Mouse (Mus musculus): ENCODE results near the gene Gm8909. TPM values are rescaled to one million over a fixed set of nuclear protein-coding genes. Genes with fewer than 3 reads are reported as not detected.
A peak's percentile ranks its signal among the peaks of the same experiment; 100 is the strongest.
"Not testable (repeated sequence)": the region's sequence is repeated elsewhere in the genome, so short reads cannot be mapped to it uniquely, and the experiment has no call there.

Gene Gm8909
- polyA plus RNA-seq, 1 experiment from 2014 or later: 1.2 TPM

- 61% methylated on average over 12 of the region's 13 CpGs for WGBS
- not testable (repeated sequence) for H3K4me3 ChIP-seq (replicated peaks); H3K9me3 ChIP-seq; H3K4me2 ChIP-seq (replicated peaks); H3K9ac ChIP-seq; H3K36me3 ChIP-seq; H3K27ac ChIP-seq; H3K27me3 ChIP-seq (replicated peaks); H3K4me1 ChIP-seq (replicated peaks)
- peak; percentile 19; the same call in 1 of the 2 replicates for ATAC-seq
These were observed 39.8 kb downstream of the Gm8909 start for GRCm38 (mm10) chr17:36128525-36128924.

GRCm38 (mm10) chr17:36124111-36124510 is 44.2 kb downstream of the Gm8909 start:
- H3K27me3 ChIP-seq (replicated peaks); H3K27ac ChIP-seq; H3K9me3 ChIP-seq; H3K4me2 ChIP-seq (replicated peaks); H3K4me1 ChIP-seq (replicated peaks); ATAC-seq; H3K36me3 ChIP-seq; H3K9ac ChIP-seq; H3K4me3 ChIP-seq (replicated peaks): not testable (repeated sequence)
- 73% methylated on average over 3 of the region's 3 CpGs for WGBS

DNA sequence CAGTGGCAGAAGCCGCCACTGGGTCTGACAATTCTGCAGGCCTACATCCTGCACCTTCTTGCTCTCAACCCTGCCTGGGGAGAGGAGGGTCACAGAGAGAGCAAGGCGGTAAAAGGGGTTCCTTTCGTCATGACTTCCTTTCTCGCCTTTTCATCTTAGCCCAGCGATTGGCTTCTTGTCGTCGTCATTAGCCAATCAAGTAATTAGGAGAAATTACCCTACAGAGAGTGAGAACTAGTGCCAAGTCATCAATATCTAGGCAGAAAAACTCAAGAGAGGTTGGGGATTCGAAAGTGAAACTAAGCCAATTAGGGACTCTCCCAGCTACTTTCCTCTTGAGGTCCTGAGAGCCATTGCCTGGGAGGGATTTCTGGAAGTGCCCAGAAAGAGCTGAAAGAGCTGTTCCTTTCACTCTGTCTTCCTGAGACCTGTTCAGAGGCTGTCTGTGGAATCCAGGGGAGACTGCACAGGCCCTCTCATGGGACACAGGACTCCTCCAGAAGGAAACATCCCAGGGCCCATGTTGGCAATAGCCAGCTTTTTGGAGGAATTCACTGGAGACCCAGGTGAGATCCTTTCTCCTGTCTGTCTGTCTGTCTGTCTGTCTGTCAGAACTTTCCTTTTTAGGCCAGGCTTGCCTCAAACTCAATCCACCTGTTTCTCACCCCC is 46.9 kb downstream of the Gm8909 start, which contains the start of gene Gm19684:
Gene Gm19684 (plus strand): TSS at position 327 of the 669 bp plus-strand sequence.
- peak; percentile 86 for ATAC-seq
- not testable (repeated sequence) for H3K36me3 ChIP-seq; H3K9ac ChIP-seq; H3K9me3 ChIP-seq; H3K27ac ChIP-seq; H3K4me1 ChIP-seq (replicated peaks)
- peaks cover 14% of the 10 kb centered on the region for H3K27me3 ChIP-seq (replicated peaks)
- peak within 1 kb of the TSS; percentile 50 for H3K4me2 ChIP-seq (replicated peaks)
- 0 out of 2 replicates have a peak within 1 kb of the TSS, but pooled peaks have one; percentile 6 for H3K4me3 ChIP-seq (replicated peaks)
- WGBS: 4% methylated on average over 8 of the region's 8 CpGs

DNA sequence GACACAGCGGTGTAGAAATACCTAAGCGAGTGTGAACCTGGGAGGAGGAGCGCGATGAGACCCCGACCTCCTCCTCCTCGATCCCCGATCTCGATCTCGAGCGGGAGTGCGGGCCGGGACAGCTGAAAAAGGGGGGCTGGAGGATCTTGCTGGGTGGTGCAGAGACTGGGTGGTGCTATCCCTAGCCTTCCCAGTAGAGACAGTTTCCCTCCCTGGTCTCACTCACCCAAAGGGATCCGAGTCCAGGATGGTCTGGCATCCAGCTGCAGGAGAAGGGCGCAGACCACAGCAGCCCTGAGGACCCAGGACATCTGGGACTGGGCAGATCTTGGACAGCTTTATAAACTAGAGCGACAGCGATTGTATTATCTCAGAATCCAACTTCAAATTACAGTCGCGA is 47.5 kb downstream of the Gm8909 start:
- WGBS: 24% methylated on average over 18 of the region's 18 CpGs

GRCm38 (mm10) chr17:36116545-36116944 is 51.8 kb downstream of the Gm8909 start:
- 33% methylated on average over 3 of the region's 3 CpGs for WGBS
- H3K27ac ChIP-seq; H3K9ac ChIP-seq; H3K36me3 ChIP-seq; ATAC-seq; H3K4me3 ChIP-seq (replicated peaks); H3K9me3 ChIP-seq; H3K4me1 ChIP-seq (replicated peaks); H3K4me2 ChIP-seq (replicated peaks): not testable (repeated sequence)
- peaks cover 16% of the 10 kb centered on the region for H3K27me3 ChIP-seq (replicated peaks)

More for the DNA sequence above, 47.5 kb downstream of the Gm8909 start:
- not testable (repeated sequence) for H3K4me1 ChIP-seq (replicated peaks); H3K9ac ChIP-seq; H3K36me3 ChIP-seq; H3K27ac ChIP-seq; H3K9me3 ChIP-seq
- ATAC-seq: peak; percentile 53; the same call in 1 of the 2 replicates
- Histone ChIP-seq H3K27me3 (replicated peaks) (peaks cover 14% of the 10 kb centered on the region), H3K4me3 (replicated peaks) (0 out of 2 replicates have a peak overlapping the region, but pooled peaks have one; percentile 1), H3K4me2 (replicated peaks) (peak overlapping the region; percentile 50)

Other genes with a start within 250 kb of the Gm8909 start
- gene Abcf1, start 198.8 kb downstream of the Gm8909 start, polyA plus RNA-seq (2015; fragmentation: Nextera tagmentation; extraction: Ambion mirVana): 91.6 and 99.9 TPM in 2 replicates
- gene Gnl1, start 188.7 kb downstream of the Gm8909 start, polyA plus RNA-seq (2015; fragmentation: Nextera tagmentation; extraction: Ambion mirVana): 37.5 and 39.9 TPM in 2 replicates
- 24.5 and 25.7 TPM in 2 replicates for gene Prr3, start 188.3 kb downstream of the Gm8909 start, polyA plus RNA-seq (2015; fragmentation: Nextera tagmentation; extraction: Ambion mirVana)
- 2.0 and 2.8 TPM in 2 replicates for gene H2-T24, start 148.0 kb downstream of the Gm8909 start, polyA plus RNA-seq (2015; fragmentation: Nextera tagmentation; extraction: Ambion mirVana)
- 9.3 and 14.2 TPM in 2 replicates for gene H2-T23, start 135.7 kb downstream of the Gm8909 start, polyA plus RNA-seq (2015; fragmentation: Nextera tagmentation; extraction: Ambion mirVana)
- gene H2-T22, start 125.8 kb downstream of the Gm8909 start, polyA plus RNA-seq (2015; fragmentation: Nextera tagmentation; extraction: Ambion mirVana): 13.3 and 13.9 TPM in 2 replicates
- 0.11 and 0.25 TPM in 2 replicates for gene Gm6034, start 125.6 kb downstream of the Gm8909 start, polyA plus RNA-seq (2015; fragmentation: Nextera tagmentation; extraction: Ambion mirVana)
- 3.3 and 3.5 TPM in 2 replicates for gene Gm11127, start 110.2 kb downstream of the Gm8909 start, polyA plus RNA-seq (2015; fragmentation: Nextera tagmentation; extraction: Ambion mirVana)
- gene Gm19684, start 46.9 kb downstream of the Gm8909 start, polyA plus RNA-seq (2015; fragmentation: Nextera tagmentation; extraction: Ambion mirVana): 0.11 TPM in 2 replicates
- gene Gm7030, start 39.1 kb downstream of the Gm8909 start, polyA plus RNA-seq (2015; fragmentation: Nextera tagmentation; extraction: Ambion mirVana): 1.4 and 1.5 TPM in 2 replicates
- gene H2-T3, start 21.8 kb upstream of the Gm8909 start, polyA plus RNA-seq (2015; fragmentation: Nextera tagmentation; extraction: Ambion mirVana): 24.3 and 30.1 TPM in 2 replicates
- gene Rpp21, start 89.5 kb upstream of the Gm8909 start, polyA plus RNA-seq (2015; fragmentation: Nextera tagmentation; extraction: Ambion mirVana): 124 and 141 TPM in 2 replicates
- 12.5 and 13.6 TPM in 2 replicates for gene Trim39, start 103.7 kb upstream of the Gm8909 start, polyA plus RNA-seq (2015; fragmentation: Nextera tagmentation; extraction: Ambion mirVana)
- not detected in 2 replicates for gene H2-M10.2, start 118.0 kb upstream of the Gm8909 start, polyA plus RNA-seq (2015; fragmentation: Nextera tagmentation; extraction: Ambion mirVana)
- not detected in 2 replicates for gene H2-M10.1, start 157.6 kb upstream of the Gm8909 start, polyA plus RNA-seq (2015; fragmentation: Nextera tagmentation; extraction: Ambion mirVana)
- not detected in 2 replicates for gene H2-M10.3, start 199.9 kb upstream of the Gm8909 start, polyA plus RNA-seq (2015; fragmentation: Nextera tagmentation; extraction: Ambion mirVana)

All from intestine, embryonic 15.5 days (tissue).